Mouse (Mus musculus) testis, adult 2 months (tissue): ENCODE data around the gene Cbx1. TPM values are rescaled to one million over a fixed set of nuclear protein-coding genes. Genes with fewer than 3 reads are reported as not detected.

Source experiments
- H3K27ac ChIP-seq: fragments of 200-500 bp; 2 replicates; pipeline ENCODE4 v1.5.1; 2012; ENCODE audit warnings: low read depth, low read length; ENCODE audit not compliant: control insufficient read depth, insufficient read depth
- H3K27me3 ChIP-seq: fragments of 200-500 bp; 2 replicates; pipeline ENCODE4 v1.6.1; 2012; ENCODE audit warnings: mild to moderate bottlenecking, low read length, moderate library complexity; ENCODE audit not compliant: control insufficient read depth, insufficient read depth
- H3K36me3 ChIP-seq: fragments of 200-500 bp; 2 replicates; pipeline ENCODE4 v1.6.1; 2012; ENCODE audit warnings: mild to moderate bottlenecking, low read length; ENCODE audit not compliant: control insufficient read depth, insufficient read depth
- H3K4me1 ChIP-seq: fragments of 200-500 bp; 2 replicates; pipeline ENCODE4 v1.6.1; 2012; ENCODE audit warnings: low read length; ENCODE audit not compliant: control insufficient read depth, insufficient read depth
- H3K4me3 ChIP-seq: fragments of 200-500 bp; 2 replicates; pipeline ENCODE4 v1.5.1; 2012; ENCODE audit warnings: low read depth, mild to moderate bottlenecking, low read length, moderate library complexity, mixed read lengths; ENCODE audit not compliant: control insufficient read depth
- CTCF ChIP-seq: fragments of 200-500 bp; IDR thresholded peaks from 2 replicates; pipeline ENCODE4 v1.5.1; 2012; ENCODE audit warnings: low read depth, mild to moderate bottlenecking, inconsistent platforms, low read length, moderate library complexity; ENCODE audit not compliant: control insufficient read depth, insufficient read depth, insufficient replicate concordance
- POLR2A ChIP-seq: fragments of 200-500 bp; IDR thresholded peaks from 2 replicates; pipeline ENCODE4 v1.6.1; 2012; ENCODE audit warnings: low read depth, mild to moderate bottlenecking, inconsistent platforms, low read length, moderate library complexity; ENCODE audit not compliant: control insufficient read depth
- polyA plus RNA-seq: library from polyadenylated mRNA; depleted of rRNA; stranded (reverse); fragments of >200 nt; gene quantifications from 2 replicates; pipeline ENCODE4 v1.2.3, GENCODE M21; 2012; rRNA removed

Cbx1 gene
- polyA plus RNA-seq, result 15.4 and 16.6 TPM in 2 replicates

DNA sequence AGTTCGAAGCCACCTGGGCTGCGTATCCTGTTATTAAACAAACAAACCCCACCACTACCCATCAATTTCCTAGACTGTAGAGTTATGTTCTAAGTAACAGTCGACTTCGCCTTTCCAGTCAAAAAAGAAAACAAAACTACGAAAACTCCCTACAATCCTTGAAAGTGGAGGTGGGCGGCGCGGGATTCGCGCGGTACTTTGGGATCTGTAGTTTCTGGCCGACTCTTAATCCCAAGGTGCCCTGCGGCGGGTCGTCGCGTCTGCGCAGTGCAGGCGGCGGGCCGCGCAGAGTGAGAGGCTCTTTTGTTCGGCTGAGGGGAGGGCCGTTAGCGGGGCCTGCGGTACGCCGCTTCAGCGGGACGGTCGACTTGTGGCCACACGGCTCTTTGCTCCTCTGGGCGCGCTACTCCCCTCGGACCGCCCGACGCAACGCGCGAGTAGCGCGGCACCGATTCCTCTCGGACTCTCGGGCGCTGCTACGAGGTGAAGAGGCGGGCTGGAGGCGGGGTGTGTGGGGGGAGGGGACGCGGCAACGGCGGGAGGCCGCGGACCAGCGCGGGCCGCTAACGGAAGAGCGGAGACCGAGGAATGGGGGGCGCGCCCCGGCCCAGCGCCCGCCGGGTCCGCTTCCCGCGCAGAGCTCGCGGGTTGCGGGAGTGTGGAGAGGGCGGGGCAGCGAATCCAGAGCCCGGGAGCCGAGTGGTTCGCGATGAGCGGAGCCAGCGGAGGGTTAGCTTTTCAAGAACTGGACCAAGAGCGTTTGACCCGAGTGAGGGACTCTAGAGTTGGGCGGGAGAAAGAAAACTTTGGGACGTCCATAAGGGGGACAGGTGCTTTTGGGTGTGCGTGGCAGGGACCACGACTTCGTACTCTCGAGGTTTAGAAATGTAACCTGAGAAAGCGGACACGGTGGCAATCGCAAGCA lies at the start of gene Cbx1:
Gene Cbx1 (plus strand): TSS at position 257 of the 925 bp plus-strand sequence.
- Histone ChIP-seq H3K36me3 (peaks cover 1% of the 10 kb centered on the region), H3K4me1 (peaks cover 7% of the 10 kb centered on the region), H3K27ac (peak within 1 kb of the TSS; percentile 100), H3K4me3 (peak within 1 kb of the TSS; percentile 100), H3K27me3 (no peaks in the 10 kb centered on the region)
- TF ChIP-seq CTCF, result no peak
- peak; percentile 93 for TF ChIP-seq POLR2A

DNA sequence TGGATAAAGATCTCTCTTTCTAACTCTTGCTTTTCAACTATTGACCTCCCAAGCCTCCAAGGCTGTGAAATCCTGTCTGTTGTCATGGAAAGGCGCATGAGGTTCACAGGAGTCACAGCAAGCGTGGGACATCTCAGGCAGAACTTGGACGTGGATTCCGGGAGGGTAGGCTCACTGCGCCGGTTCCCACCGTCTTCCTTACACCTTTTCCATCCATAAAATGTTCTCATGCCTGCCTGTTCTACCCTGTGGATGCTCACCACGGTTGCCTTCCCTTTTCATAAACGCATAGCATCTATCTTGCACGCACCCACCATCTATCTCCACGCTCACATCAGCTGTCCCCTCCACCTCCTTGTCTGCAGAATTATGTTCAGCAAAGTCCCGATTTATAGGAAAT lies 48.1 kb upstream of the Cbx1 start:
- TF ChIP-seq POLR2A (no peak), CTCF (no peak)
- no peaks in the 10 kb centered on the region for H3K36me3 ChIP-seq
- H3K4me1 ChIP-seq, result peaks cover 6% of the 10 kb centered on the region
- no peaks in the 10 kb centered on the region for H3K27me3 ChIP-seq
- H3K4me3 ChIP-seq, result no peak overlapping the region
- H3K27ac ChIP-seq, result no peak overlapping the region

DNA sequence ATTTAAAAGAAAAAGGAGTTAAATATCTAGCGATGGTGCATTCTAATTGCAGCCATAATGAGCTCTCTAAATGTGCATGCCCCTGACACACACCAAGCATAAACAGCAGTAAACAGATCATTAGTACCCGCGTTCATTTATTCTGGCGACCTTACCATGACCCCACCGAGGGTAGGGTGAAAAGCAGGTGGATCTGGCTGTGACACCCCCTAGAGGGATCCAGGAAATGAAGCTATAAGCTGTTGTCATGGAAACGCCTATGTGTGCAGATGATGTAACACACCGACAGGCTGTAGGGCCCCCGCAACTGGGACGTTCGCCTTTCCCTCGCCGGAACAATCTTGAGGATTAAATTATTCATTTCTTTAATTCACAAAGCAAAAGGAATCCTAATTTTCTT lies 46.9 kb upstream of the Cbx1 start:
- no peaks in the 10 kb centered on the region for H3K27me3 ChIP-seq
- H3K27ac ChIP-seq, result no peak overlapping the region
- H3K36me3 ChIP-seq, result no peaks in the 10 kb centered on the region
- TF ChIP-seq POLR2A, result no peak
- TF ChIP-seq CTCF, result no peak
- H3K4me3 ChIP-seq, result no peak overlapping the region
- H3K4me1 ChIP-seq, result peaks cover 6% of the 10 kb centered on the region; the same call in 1 of the 2 replicates

DNA sequence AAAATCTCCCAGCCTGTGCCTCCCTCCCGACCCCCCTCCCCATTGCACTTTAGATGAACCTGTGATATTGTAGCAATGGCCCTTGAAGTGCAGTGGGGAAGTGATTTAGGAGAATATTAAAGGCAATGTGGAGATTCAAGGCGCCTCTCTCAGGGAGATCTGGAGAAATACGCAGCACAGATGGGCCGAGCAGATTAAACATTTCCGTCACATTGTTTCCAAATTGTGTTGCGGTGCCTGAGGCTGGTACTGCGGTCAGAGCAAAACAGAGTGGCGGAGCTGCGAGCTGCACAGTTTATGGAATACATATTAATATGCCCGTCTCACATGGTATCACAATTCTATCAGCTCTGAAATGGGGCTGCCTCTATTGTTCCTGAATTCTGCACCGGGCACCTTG lies 45.9 kb upstream of the Cbx1 start:
- Histone ChIP-seq H3K4me3 (no peak overlapping the region), H3K27me3 (no peaks in the 10 kb centered on the region), H3K27ac (no peak overlapping the region), H3K36me3 (no peaks in the 10 kb centered on the region), H3K4me1 (peaks cover 6% of the 10 kb centered on the region; the same call in 1 of the 2 replicates)
- TF ChIP-seq CTCF, result no peak
- no peak for TF ChIP-seq POLR2A

DNA sequence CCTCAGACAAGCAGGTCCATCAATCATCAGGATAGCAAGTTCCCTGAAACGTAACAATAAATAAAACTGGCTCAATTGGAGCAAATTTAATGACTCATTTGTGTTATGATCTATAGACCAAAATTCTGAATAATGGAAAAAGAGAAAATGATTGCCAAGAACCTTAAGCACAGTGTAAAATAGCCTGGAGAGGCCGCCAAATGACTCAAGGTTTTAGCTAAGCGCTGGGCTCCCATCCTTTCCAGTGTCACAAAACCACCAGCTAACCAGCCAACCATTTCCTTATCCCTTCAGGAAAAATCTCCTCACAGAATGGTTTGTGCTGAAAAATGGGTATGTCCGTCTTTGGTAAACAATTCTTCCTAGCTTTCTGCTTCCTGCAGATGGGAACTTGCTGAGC lies 45.0 kb upstream of the Cbx1 start:
- Histone ChIP-seq H3K4me1 (peaks cover 6% of the 10 kb centered on the region; the same call in 1 of the 2 replicates), H3K27ac (no peak overlapping the region), H3K27me3 (no peaks in the 10 kb centered on the region), H3K4me3 (no peak overlapping the region), H3K36me3 (no peaks in the 10 kb centered on the region)
- TF ChIP-seq POLR2A (no peak), CTCF (no peak)

DNA sequence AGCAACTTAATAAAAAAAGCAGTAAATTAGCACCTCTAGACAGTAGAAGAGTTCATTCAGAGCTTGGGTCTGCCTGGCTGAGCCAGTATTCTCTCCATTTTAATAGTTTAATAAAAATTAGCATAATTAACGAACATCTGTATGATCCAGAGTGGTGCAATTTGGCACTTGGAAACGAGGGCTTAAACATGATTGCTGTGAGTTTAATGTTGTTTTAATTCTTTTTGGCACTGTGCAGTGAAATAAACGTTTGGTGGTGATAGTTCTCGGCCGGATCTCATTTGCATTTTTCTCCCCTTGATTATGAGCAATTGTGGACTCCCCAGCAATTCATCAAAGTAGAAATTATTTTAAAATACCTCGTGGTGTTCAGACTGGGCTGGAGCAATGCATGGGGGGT lies 42.3 kb upstream of the Cbx1 start:
- no peak overlapping the region for H3K4me3 ChIP-seq
- no peak overlapping the region for H3K27ac ChIP-seq
- H3K27me3 ChIP-seq, result no peaks in the 10 kb centered on the region
- no peaks in the 10 kb centered on the region for H3K36me3 ChIP-seq
- TF ChIP-seq POLR2A, result no peak
- TF ChIP-seq CTCF, result no peak
- H3K4me1 ChIP-seq, result peaks cover 6% of the 10 kb centered on the region; the same call in 1 of the 2 replicates

DNA sequence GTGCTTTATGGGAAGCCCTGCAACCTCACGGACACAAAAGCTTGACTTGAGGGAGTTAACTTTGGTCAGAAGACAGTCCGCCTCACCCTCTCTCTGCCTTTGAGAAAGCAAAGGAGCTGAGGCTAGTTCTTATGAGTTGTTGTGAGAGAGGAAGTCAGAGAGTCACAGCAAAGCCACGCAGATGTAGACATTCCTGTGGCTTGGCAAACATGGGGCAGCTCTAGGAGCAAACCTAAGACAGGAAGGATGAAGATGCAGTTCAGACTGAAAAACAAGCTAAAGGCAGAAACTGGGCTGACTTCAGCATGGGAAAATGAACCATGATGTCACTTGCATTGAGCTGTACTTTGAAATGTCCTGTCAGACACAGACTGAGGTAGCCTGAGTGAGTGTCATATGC lies 41.4 kb upstream of the Cbx1 start:
- Histone ChIP-seq H3K4me1 (0 out of 2 replicates have a peak, but pooled peaks cover 3% of the 10 kb centered on the region), H3K36me3 (no peaks in the 10 kb centered on the region), H3K4me3 (no peak overlapping the region), H3K27ac (no peak overlapping the region), H3K27me3 (no peaks in the 10 kb centered on the region)
- no peak for TF ChIP-seq CTCF
